Comparison of ENCODE assay signal across 15 mouse cellular contexts in genomic region chr8:119709703-119710093, GRCm38 (mm10). TPM values are rescaled to one million over a fixed set of nuclear protein-coding genes. Genes with fewer than 3 reads are reported as not detected.
DNase-seq lines count a peak whose midpoint lies in the region; ATAC-seq and TF ChIP-seq lines count a peak whose summit lies in the region.
"Had no signal": no experiment of that assay in that cellular context is flagged by ENCODE, and none has a peak within 500 bp of the region (broad histone marks: within the 10 kb centered on the region; RNA-seq: fewer than 3 reads in every experiment).

No protein-coding gene starts in this region.

- TF ChIP-seq POLR2A in embryonic fibroblast, embryonic 13.5 days (IDR thresholded peaks at IDR 0.05; ENCODE audit: low read depth, low read length), result no peak

- no peaks in the 10 kb centered on the region for H3K9me3 ChIP-seq in kidney, embryonic 14.5 days (ENCODE audit: control insufficient read depth, low read length)
- no peaks in the 10 kb centered on the region for H3K9me3 ChIP-seq in forebrain, postnatal 0 days (ENCODE audit: low read length)
- H3K9me3 ChIP-seq in midbrain, embryonic 14.5 days (ENCODE audit: control insufficient read depth, low read length), result no peaks in the 10 kb centered on the region
- H3K9me3 ChIP-seq: embryonic facial prominence, embryonic 12.5 days; heart, embryonic 12.5 days; limb, embryonic 12.5 days had no signal

- no peak for DNase-seq in kidney, postnatal 4 days
- DNase-seq in 3T3-L1 (ENCODE audit: low read depth, low spot score), result peak; percentile 37
- no peak for DNase-seq in forebrain, postnatal 0 days
- no peak for DNase-seq in cerebellum, adult 9-10 months
- DNase-seq in midbrain, embryonic 14.5 days, result no peak
- DNase-seq: adrenal gland, postnatal 25 days; cerebellum, adult 2 months; spleen, adult 18-20 months had no signal

- H3K27ac ChIP-seq in kidney, embryonic 14.5 days (ENCODE audit: low read depth, low read length), result peak overlapping the region; percentile 17; the same call in 1 of the 2 replicates
- H3K27ac ChIP-seq in embryonic fibroblast, embryonic 13.5 days (ENCODE audit: insufficient read depth, low read length), result 0 out of 2 replicates have a peak overlapping the region, but pooled peaks have one; percentile 16
- peak overlapping the region; percentile 72 for H3K27ac ChIP-seq in macrophage
- no peak overlapping the region for H3K27ac ChIP-seq in forebrain, postnatal 0 days (ENCODE audit: low read depth, low read length)
- no peak overlapping the region for H3K27ac ChIP-seq in midbrain, embryonic 14.5 days (replicated peaks; ENCODE audit: low read depth, low read length)
- H3K27ac ChIP-seq: embryonic facial prominence, embryonic 12.5 days had no signal

- no peak overlapping the region for H3K4me3 ChIP-seq in kidney, embryonic 14.5 days (ENCODE audit: low read length)
- no peak overlapping the region for H3K4me3 ChIP-seq in embryonic fibroblast, embryonic 13.5 days (ENCODE audit: insufficient read depth, low read length)
- H3K4me3 ChIP-seq in macrophage (ENCODE audit: inconsistent target), result no peak overlapping the region
- no peak overlapping the region for H3K4me3 ChIP-seq in forebrain, postnatal 0 days (ENCODE audit: low read depth, low read length)
- H3K4me3 ChIP-seq in midbrain, embryonic 14.5 days (replicated peaks; ENCODE audit: low read depth, low read length), result no peak overlapping the region
- H3K4me3 ChIP-seq: embryonic facial prominence, embryonic 12.5 days; heart, embryonic 12.5 days; limb, embryonic 12.5 days had no signal

- no peak for TF ChIP-seq CTCF in embryonic fibroblast, embryonic 13.5 days (IDR thresholded peaks at IDR 0.05; ENCODE audit: borderline replicate concordance, insufficient read depth, low read length)
- no peak for TF ChIP-seq CTCF in forebrain, postnatal 0 days (IDR thresholded peaks at IDR 0.05; ENCODE audit: low read depth)

- H3K4me1 ChIP-seq in kidney, embryonic 14.5 days (ENCODE audit: control insufficient read depth, insufficient read depth, low read length), result 0 out of 2 replicates have a peak, but pooled peaks cover 10% of the 10 kb centered on the region
- H3K4me1 ChIP-seq in embryonic fibroblast, embryonic 13.5 days (ENCODE audit: control insufficient read depth, insufficient read depth, low read length), result peaks cover 14% of the 10 kb centered on the region
- no peaks in the 10 kb centered on the region for H3K4me1 ChIP-seq in forebrain, postnatal 0 days (ENCODE audit: insufficient read depth)
- H3K4me1 ChIP-seq in midbrain, embryonic 14.5 days (ENCODE audit: control insufficient read depth, insufficient read depth, low read length), result peaks cover 3% of the 10 kb centered on the region; the same call in 1 of the 2 replicates
- H3K4me1 ChIP-seq: embryonic facial prominence, embryonic 12.5 days had no signal

- no peaks in the 10 kb centered on the region for H3K36me3 ChIP-seq in kidney, embryonic 14.5 days (ENCODE audit: control insufficient read depth, insufficient read depth, low read length)
- no peaks in the 10 kb centered on the region for H3K36me3 ChIP-seq in macrophage (ENCODE audit: inconsistent target)
- H3K36me3 ChIP-seq in forebrain, postnatal 0 days (ENCODE audit: insufficient read depth), result no peaks in the 10 kb centered on the region
- H3K36me3 ChIP-seq in midbrain, embryonic 14.5 days (ENCODE audit: control insufficient read depth, insufficient read depth, low read length), result no peaks in the 10 kb centered on the region
- H3K36me3 ChIP-seq: embryonic facial prominence, embryonic 12.5 days; heart, embryonic 12.5 days; limb, embryonic 12.5 days had no signal

- H3K4me2 ChIP-seq in kidney, embryonic 14.5 days (replicated peaks; ENCODE audit: low read depth, low read length), result no peak overlapping the region
- no peak overlapping the region for H3K4me2 ChIP-seq in forebrain, postnatal 0 days (ENCODE audit: low read depth)
- no peak overlapping the region for H3K4me2 ChIP-seq in midbrain, embryonic 14.5 days (ENCODE audit: low read length)
- H3K4me2 ChIP-seq: embryonic facial prominence, embryonic 12.5 days; heart, embryonic 12.5 days; limb, embryonic 12.5 days had no signal

- ATAC-seq in kidney, embryonic 14.5 days (ENCODE audit: low FRiP score, low TSS enrichment), result peak; percentile 32; the same call in 1 of the 2 replicates
- no peak for ATAC-seq in forebrain, postnatal 0 days
- no peak for ATAC-seq in midbrain, embryonic 14.5 days (ENCODE audit: low FRiP score, low TSS enrichment)
- ATAC-seq: CD4-positive, CD25-positive, alpha-beta regulatory T cell, adult 4 months had no signal

- no peak overlapping the region for H3K9ac ChIP-seq in kidney, embryonic 14.5 days (ENCODE audit: low read depth, low read length)
- no peak overlapping the region for H3K9ac ChIP-seq in forebrain, postnatal 0 days
- H3K9ac ChIP-seq in midbrain, embryonic 14.5 days (replicated peaks; ENCODE audit: low read length), result no peak overlapping the region
- H3K9ac ChIP-seq: embryonic facial prominence, embryonic 12.5 days; heart, embryonic 12.5 days; limb, embryonic 12.5 days had no signal

- 74% methylated on average over 11 of the region's 11 CpGs for WGBS in kidney, embryonic 14.5 days
- WGBS in macrophage (ENCODE audit: missing documents), result 44% methylated on average over 11 of the region's 11 CpGs
- 84% methylated on average over 11 of the region's 11 CpGs for WGBS in forebrain, postnatal 0 days
- WGBS in midbrain, embryonic 14.5 days, result 77% methylated on average over 11 of the region's 11 CpGs

- no peaks in the 10 kb centered on the region for H3K27me3 ChIP-seq in kidney, embryonic 14.5 days (ENCODE audit: control insufficient read depth, insufficient read depth, low read length)
- H3K27me3 ChIP-seq in forebrain, postnatal 0 days (ENCODE audit: insufficient read depth, low read length), result no peaks in the 10 kb centered on the region
- no peaks in the 10 kb centered on the region for H3K27me3 ChIP-seq in midbrain, embryonic 14.5 days (ENCODE audit: control insufficient read depth, insufficient read depth, low read length)
- H3K27me3 ChIP-seq: embryonic facial prominence, embryonic 12.5 days had no signal

- H3K79me2 ChIP-seq in macrophage (ENCODE audit: inconsistent target), result no peaks in the 10 kb centered on the region

RNA-seq across cellular contexts. Expression of gene Atp2c2, which starts 9.9 kb away (rescaled TPM):
- polyA plus RNA-seq in kidney, embryonic 14.5 days (2014; fragmentation: Nextera tagmentation; extraction: Ambion mirVana), result 0.97 and 1.2 TPM in 2 replicates
- not detected in 2 replicates for polyA plus RNA-seq in embryonic fibroblast, embryonic 13.5 days (2011; ENCODE audit: insufficient read length, low read depth, missing spikeins)
- total RNA-seq in macrophage (2018; cell fraction: chromatin; rRNA removed), result not detected
- total RNA-seq in macrophage (2018; cell fraction: cytosol; rRNA removed), result not detected
- not detected for total RNA-seq in macrophage (2018; cell fraction: nucleus; rRNA removed)
- polyA plus RNA-seq in macrophage (2018), result not detected in 3 replicates
- total RNA-seq in forebrain, postnatal 0 days (2014; rRNA removed), result not detected in 2 replicates
- polyA plus RNA-seq in forebrain, postnatal 0 days (2015; fragmentation: Nextera tagmentation; extraction: Ambion mirVana), result 0.15 and 0.22 TPM in 2 replicates
- 0.08 and 0.11 TPM in 2 replicates for polyA plus RNA-seq in midbrain, embryonic 14.5 days (2014; fragmentation: Nextera tagmentation; extraction: Ambion mirVana)

RNA-seq across cellular contexts. Expression of gene Wfdc1, which starts 43.5 kb away (rescaled TPM):
- 1.8 and 1.9 TPM in 2 replicates for polyA plus RNA-seq in kidney, embryonic 14.5 days (2014; fragmentation: Nextera tagmentation; extraction: Ambion mirVana)
- not detected in 2 replicates for polyA plus RNA-seq in embryonic fibroblast, embryonic 13.5 days (2011; ENCODE audit: insufficient read length, low read depth, missing spikeins)
- not detected for total RNA-seq in macrophage (2018; cell fraction: chromatin; rRNA removed)
- not detected for total RNA-seq in macrophage (2018; cell fraction: cytosol; rRNA removed)
- total RNA-seq in macrophage (2018; cell fraction: nucleus; rRNA removed), result not detected
- polyA plus RNA-seq in macrophage (2018), result not detected in 3 replicates
- total RNA-seq in forebrain, postnatal 0 days (2014; rRNA removed), result 8.6 and 8.9 TPM in 2 replicates
- 8.3 and 9.0 TPM in 2 replicates for polyA plus RNA-seq in forebrain, postnatal 0 days (2015; fragmentation: Nextera tagmentation; extraction: Ambion mirVana)
- 2.3 and 3.4 TPM in 2 replicates for polyA plus RNA-seq in midbrain, embryonic 14.5 days (2014; fragmentation: Nextera tagmentation; extraction: Ambion mirVana)
- polyA plus RNA-seq: CD4-positive, CD25-positive, alpha-beta regulatory T cell, adult 4 months; limb, embryonic 12.5 days had no signal

Comparison
In these comparisons a context has a peak if more than half of its experiments do, and no peak if none do; other contexts are left out.
1. H3K27ac ChIP-seq: peak in kidney, embryonic 14.5 days (single experiment), embryonic fibroblast, embryonic 13.5 days (single experiment) and macrophage (single experiment); none in forebrain, postnatal 0 days (single experiment) and midbrain, embryonic 14.5 days (single experiment).